Mouse (Mus musculus) neural tube, embryonic 12.5 days (tissue): Measurements from ENCODE around the gene Slc3a1. TPM values are rescaled to one million over a fixed set of nuclear protein-coding genes. Genes with fewer than 3 reads are reported as not detected.

Source experiments
- ATAC-seq: fragments of 200-750 bp; cut with Nextera tagmentation; 2 replicates; pipeline ENCODE4 v1.8.0; 2017; ENCODE audit warnings: low read depth, mild to moderate bottlenecking, moderate TSS enrichment, moderate library complexity; ENCODE audit not compliant: low FRiP score
- H3K27ac ChIP-seq: fragments of 300-500 bp; sonication (generic); 2 replicates; pipeline ENCODE4 v1.5.1; 2016
- H3K27me3 ChIP-seq: fragments of 300-500 bp; sonication (generic); replicated peaks from 2 replicates; pipeline ENCODE4 v1.6.1; 2016; ENCODE audit warnings: mild to moderate bottlenecking
- H3K36me3 ChIP-seq: fragments of 300-500 bp; sonication (generic); 2 replicates; pipeline ENCODE4 v1.6.1; 2016; ENCODE audit warnings: mild to moderate bottlenecking
- H3K4me1 ChIP-seq: fragments of 300-500 bp; sonication (generic); 2 replicates; pipeline ENCODE4 v1.6.1; 2016
- H3K4me2 ChIP-seq: fragments of 300-500 bp; sonication (generic); replicated peaks from 2 replicates; pipeline ENCODE4 v1.6.1; 2016; ENCODE audit warnings: mild to moderate bottlenecking
- H3K4me3 ChIP-seq: fragments of 300-500 bp; sonication (generic); 2 replicates; pipeline ENCODE4 v1.5.1; 2016
- H3K9ac ChIP-seq: fragments of 300-500 bp; sonication (generic); 2 replicates; pipeline ENCODE4 v1.6.1; 2016; ENCODE audit warnings: mild to moderate bottlenecking
- H3K9me3 ChIP-seq: fragments of 300-500 bp; sonication (generic); 2 replicates; pipeline ENCODE4 v1.6.1; 2016; ENCODE audit warnings: mild to moderate bottlenecking
- WGBS: fragments of 180-500 bp; shearing (Covaris S2); methylation state at CpG from one replicate; pipeline ENCODE4 v1.1.7; 2016; 5-methylcytosine and 5-hydroxymethylcytosine counted together
- polyA plus RNA-seq: library from polyadenylated mRNA; unstranded; fragments of >200 nt; fragmentation: Nextera tagmentation; extraction: Ambion mirVana; gene quantifications from 2 replicates; pipeline ENCODE4 v1.2.1, GENCODE M21; 2016

The Slc3a1 gene
- polyA plus RNA-seq, 1 experiment from 2014 or later, result 0.42 TPM

- Histone ChIP-seq H3K4me1 (no peaks in the 10 kb centered on the region), H3K9me3 (no peaks in the 10 kb centered on the region), H3K4me2 (no peak overlapping the region), H3K36me3 (no peaks in the 10 kb centered on the region), H3K27me3 (no peaks in the 10 kb centered on the region), H3K4me3 (no peak overlapping the region), H3K9ac (no peak overlapping the region), H3K27ac (no peak overlapping the region)
- 75% methylated on average over 7 of the region's 7 CpGs for WGBS
- no peak for ATAC-seq
Observed at GRCm38 (mm10) chr17:85040913-85041312, 12.7 kb downstream of the Slc3a1 start.

- ATAC-seq, result no peak
- 77% methylated on average over 6 of the region's 6 CpGs for WGBS
Observed at GRCm38 (mm10) chr17:85042419-85042818, 14.2 kb downstream of the Slc3a1 start.

GRCm38 (mm10) chr17:85043404-85043816 lies 15.2 kb downstream of the Slc3a1 start:
- ATAC-seq, result no peak
- H3K27ac ChIP-seq, result no peak overlapping the region
- no peaks in the 10 kb centered on the region for H3K9me3 ChIP-seq
- H3K4me3 ChIP-seq, result no peak overlapping the region
- H3K9ac ChIP-seq, result no peak overlapping the region
- H3K4me1 ChIP-seq, result no peaks in the 10 kb centered on the region
- no peak overlapping the region for H3K4me2 ChIP-seq
- H3K36me3 ChIP-seq, result no peaks in the 10 kb centered on the region
- 87% methylated on average over 6 of the region's 6 CpGs for WGBS
- no peaks in the 10 kb centered on the region for H3K27me3 ChIP-seq

More at GRCm38 (mm10) chr17:85042419-85042818, 14.2 kb downstream of the Slc3a1 start:
- no peaks in the 10 kb centered on the region for H3K36me3 ChIP-seq
- H3K4me1 ChIP-seq, result no peaks in the 10 kb centered on the region
- H3K27ac ChIP-seq, result no peak overlapping the region
- no peak overlapping the region for H3K4me2 ChIP-seq
- no peaks in the 10 kb centered on the region for H3K9me3 ChIP-seq
- H3K9ac ChIP-seq, result no peak overlapping the region
- H3K4me3 ChIP-seq, result no peak overlapping the region
- no peaks in the 10 kb centered on the region for H3K27me3 ChIP-seq

- H3K27me3 ChIP-seq, result no peaks in the 10 kb centered on the region
- H3K27ac ChIP-seq, result no peak overlapping the region
- H3K9me3 ChIP-seq, result no peaks in the 10 kb centered on the region
- WGBS, result 97% methylated on average over 5 of the region's 5 CpGs
- no peak overlapping the region for H3K4me2 ChIP-seq
- no peaks in the 10 kb centered on the region for H3K4me1 ChIP-seq
- H3K4me3 ChIP-seq, result no peak overlapping the region
- no peak overlapping the region for H3K9ac ChIP-seq
- no peaks in the 10 kb centered on the region for H3K36me3 ChIP-seq
- no peak for ATAC-seq
Observed at GRCm38 (mm10) chr17:85044466-85044865, 16.3 kb downstream of the Slc3a1 start.

GRCm38 (mm10) chr17:85045160-85045559 lies 17.0 kb downstream of the Slc3a1 start:
- Histone ChIP-seq H3K27ac (no peak overlapping the region), H3K4me3 (no peak overlapping the region), H3K36me3 (no peaks in the 10 kb centered on the region), H3K27me3 (no peaks in the 10 kb centered on the region), H3K9me3 (no peaks in the 10 kb centered on the region), H3K4me2 (no peak overlapping the region), H3K9ac (no peak overlapping the region), H3K4me1 (no peaks in the 10 kb centered on the region)
- no peak for ATAC-seq
- 86% methylated on average over 12 of the region's 12 CpGs for WGBS

GRCm38 (mm10) chr17:85048379-85048778 lies 20.2 kb downstream of the Slc3a1 start:
- no peak for ATAC-seq
- WGBS, result 94% methylated on average over 5 of the region's 5 CpGs
- Histone ChIP-seq H3K27me3 (no peaks in the 10 kb centered on the region), H3K4me1 (no peaks in the 10 kb centered on the region), H3K36me3 (peaks cover 2% of the 10 kb centered on the region; the same call in 1 of the 2 replicates), H3K4me2 (no peak overlapping the region), H3K9me3 (no peaks in the 10 kb centered on the region), H3K4me3 (no peak overlapping the region), H3K9ac (no peak overlapping the region), H3K27ac (no peak overlapping the region)

GRCm38 (mm10) chr17:85058276-85058675 lies 30.1 kb downstream of the Slc3a1 start:
- ATAC-seq, result no peak
- Histone ChIP-seq H3K36me3 (peaks cover 8% of the 10 kb centered on the region; the same call in 1 of the 2 replicates), H3K9me3 (no peaks in the 10 kb centered on the region), H3K4me3 (no peak overlapping the region), H3K4me1 (no peaks in the 10 kb centered on the region), H3K4me2 (no peak overlapping the region), H3K27me3 (no peaks in the 10 kb centered on the region), H3K27ac (no peak overlapping the region), H3K9ac (no peak overlapping the region)
- WGBS, result 87% methylated on average over 7 of the region's 7 CpGs

GRCm38 (mm10) chr17:85059136-85059535 lies 31.0 kb downstream of the Slc3a1 start:
- WGBS, result 91% methylated on average over 6 of the region's 6 CpGs
- H3K9ac ChIP-seq, result no peak overlapping the region
- no peaks in the 10 kb centered on the region for H3K4me1 ChIP-seq
- H3K27me3 ChIP-seq, result no peaks in the 10 kb centered on the region
- no peak overlapping the region for H3K4me2 ChIP-seq
- H3K36me3 ChIP-seq, result peaks cover 15% of the 10 kb centered on the region
- no peak for ATAC-seq
- H3K27ac ChIP-seq, result no peak overlapping the region
- H3K4me3 ChIP-seq, result no peak overlapping the region
- no peaks in the 10 kb centered on the region for H3K9me3 ChIP-seq

GRCm38 (mm10) chr17:85063560-85063959 lies 35.4 kb downstream of the Slc3a1 start:
- 91% methylated on average over 7 of the region's 7 CpGs for WGBS
- H3K27ac ChIP-seq, result no peak overlapping the region
- ATAC-seq, result no peak
- H3K4me1 ChIP-seq, result no peaks in the 10 kb centered on the region
- no peaks in the 10 kb centered on the region for H3K9me3 ChIP-seq
- no peak overlapping the region for H3K4me2 ChIP-seq
- peaks cover 52% of the 10 kb centered on the region for H3K36me3 ChIP-seq
- H3K4me3 ChIP-seq, result no peak overlapping the region
- H3K27me3 ChIP-seq, result no peaks in the 10 kb centered on the region
- H3K9ac ChIP-seq, result no peak overlapping the region

GRCm38 (mm10) chr17:85067331-85067730 lies 39.2 kb downstream of the Slc3a1 start:
- Histone ChIP-seq H3K27ac (no peak overlapping the region), H3K36me3 (peaks cover 81% of the 10 kb centered on the region), H3K9me3 (no peaks in the 10 kb centered on the region), H3K9ac (no peak overlapping the region), H3K4me3 (no peak overlapping the region), H3K27me3 (no peaks in the 10 kb centered on the region), H3K4me1 (no peaks in the 10 kb centered on the region; the same call in 1 of the 2 replicates), H3K4me2 (no peak overlapping the region)
- no peak for ATAC-seq
- 97% methylated on average over 7 of the region's 7 CpGs for WGBS

GRCm38 (mm10) chr17:85070658-85071057 lies 42.5 kb downstream of the Slc3a1 start:
- WGBS, result 91% methylated on average over 6 of the region's 6 CpGs
- Histone ChIP-seq H3K27ac (no peak overlapping the region), H3K4me1 (peaks cover 9% of the 10 kb centered on the region), H3K27me3 (no peaks in the 10 kb centered on the region), H3K4me2 (no peak overlapping the region), H3K9me3 (no peaks in the 10 kb centered on the region), H3K36me3 (peaks cover 63% of the 10 kb centered on the region), H3K4me3 (no peak overlapping the region), H3K9ac (no peak overlapping the region)
- no peak for ATAC-seq

GRCm38 (mm10) chr17:85071088-85071775 lies 43.1 kb downstream of the Slc3a1 start:
- H3K9me3 ChIP-seq, result no peaks in the 10 kb centered on the region
- peaks cover 63% of the 10 kb centered on the region for H3K36me3 ChIP-seq
- no peak overlapping the region for H3K27ac ChIP-seq
- no peak overlapping the region for H3K9ac ChIP-seq
- peaks cover 9% of the 10 kb centered on the region for H3K4me1 ChIP-seq
- H3K4me3 ChIP-seq, result no peak overlapping the region
- no peaks in the 10 kb centered on the region for H3K27me3 ChIP-seq
- WGBS, result 90% methylated on average over 8 of the region's 8 CpGs
- no peak for ATAC-seq
- H3K4me2 ChIP-seq, result no peak overlapping the region

GRCm38 (mm10) chr17:85072383-85072782 lies 44.2 kb downstream of the Slc3a1 start:
- H3K9me3 ChIP-seq, result no peaks in the 10 kb centered on the region
- 33% methylated on average over 11 of the region's 11 CpGs for WGBS
- peaks cover 9% of the 10 kb centered on the region for H3K4me1 ChIP-seq
- no peaks in the 10 kb centered on the region for H3K27me3 ChIP-seq
- no peak overlapping the region for H3K4me3 ChIP-seq
- H3K27ac ChIP-seq, result no peak overlapping the region
- H3K9ac ChIP-seq, result no peak overlapping the region
- H3K4me2 ChIP-seq, result 0 out of 2 replicates have a peak overlapping the region, but pooled peaks have one; percentile 1
- no peak for ATAC-seq
- H3K36me3 ChIP-seq, result peaks cover 65% of the 10 kb centered on the region
